Mouse (Mus musculus): Measurements from ENCODE around the gene Lasp1.
"Not testable (repeated sequence)": the region's sequence is repeated elsewhere in the genome, so short reads cannot be mapped to it uniquely, and the experiment has no call there.

Gene Lasp1

DNA sequence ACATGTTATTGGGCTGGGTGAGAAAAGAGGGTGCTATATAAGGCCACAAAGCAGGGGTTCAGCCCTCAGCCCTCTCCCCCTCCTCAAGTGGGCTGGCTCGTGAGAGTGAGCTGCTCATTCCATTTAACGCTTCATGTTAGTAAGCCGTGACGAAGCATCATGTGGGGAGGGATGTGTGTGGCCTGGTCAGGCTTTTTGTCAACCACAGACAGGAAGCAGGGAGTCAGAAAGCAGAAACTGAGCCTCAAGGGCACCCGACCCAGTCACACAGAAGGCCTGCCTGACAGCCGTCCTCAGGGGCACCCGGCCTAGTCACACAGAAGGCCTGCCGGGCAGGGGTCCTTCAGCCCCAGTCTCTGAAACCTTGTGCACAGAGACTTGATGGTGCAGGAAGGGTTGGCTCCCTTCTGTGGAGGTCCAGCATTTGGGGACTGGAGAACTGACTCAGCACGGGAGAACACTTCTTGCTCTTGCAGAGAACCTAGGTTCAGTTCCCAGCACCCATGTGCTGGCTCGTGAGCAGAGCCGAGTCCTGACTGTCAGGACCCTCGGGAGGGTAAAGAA is 31.2 kb downstream of the Lasp1 start:
- DNase-seq = peak in 1 of 2 experiments; percentile 58

GRCm38 (mm10) chr11:97830501-97830900 is 31.7 kb downstream of the Lasp1 start:
- DNase-seq = no peak

DNA sequence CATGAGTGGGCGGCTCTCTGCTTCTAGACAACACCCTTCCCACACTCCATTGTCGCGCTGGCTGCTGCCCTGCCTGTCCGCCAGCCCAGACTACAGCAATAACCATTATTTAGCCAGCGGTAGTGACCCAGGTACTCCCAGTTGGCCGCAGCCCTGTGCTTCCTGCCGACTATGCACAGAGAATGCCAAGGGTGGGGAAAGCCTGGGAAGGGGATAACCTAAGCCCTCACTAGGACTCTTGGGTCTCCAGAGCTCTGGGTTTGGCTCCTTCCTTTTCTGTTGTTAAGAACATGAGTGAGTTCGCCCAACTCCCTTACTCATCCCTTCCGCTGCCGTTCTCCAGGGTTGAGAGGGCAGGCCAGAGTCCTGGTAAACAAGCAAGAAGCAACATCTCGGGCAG is 33.2 kb downstream of the Lasp1 start:
- DNase-seq = no peak

GRCm38 (mm10) chr11:97833352-97833751 is 34.6 kb downstream of the Lasp1 start:
- no peak for DNase-seq

DNA sequence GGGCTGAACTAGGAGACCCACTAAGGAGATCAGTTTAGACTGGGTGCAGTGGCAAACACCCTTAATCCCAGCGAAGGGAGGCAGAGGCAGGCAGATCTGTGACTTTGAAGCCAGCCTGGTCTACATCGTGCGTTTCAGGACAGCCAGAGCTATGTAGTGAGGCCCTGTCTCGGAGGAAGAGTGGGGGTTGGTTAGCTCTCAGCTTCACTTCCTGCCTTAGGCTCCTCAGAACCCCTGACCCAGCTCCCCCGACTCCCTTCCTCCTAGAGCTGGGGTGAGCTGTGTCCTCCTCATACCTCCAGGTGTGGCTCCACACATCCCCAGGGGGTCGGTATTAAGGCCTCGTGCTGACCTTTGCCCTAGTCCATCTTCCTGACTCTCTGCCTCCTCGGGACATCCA is 37.7 kb downstream of the Lasp1 start:
- peak in 1 of 2 experiments; percentile 3 for DNase-seq

GRCm38 (mm10) chr11:97837051-97837450 is 38.3 kb downstream of the Lasp1 start:
- DNase-seq = not testable (repeated sequence)

DNA sequence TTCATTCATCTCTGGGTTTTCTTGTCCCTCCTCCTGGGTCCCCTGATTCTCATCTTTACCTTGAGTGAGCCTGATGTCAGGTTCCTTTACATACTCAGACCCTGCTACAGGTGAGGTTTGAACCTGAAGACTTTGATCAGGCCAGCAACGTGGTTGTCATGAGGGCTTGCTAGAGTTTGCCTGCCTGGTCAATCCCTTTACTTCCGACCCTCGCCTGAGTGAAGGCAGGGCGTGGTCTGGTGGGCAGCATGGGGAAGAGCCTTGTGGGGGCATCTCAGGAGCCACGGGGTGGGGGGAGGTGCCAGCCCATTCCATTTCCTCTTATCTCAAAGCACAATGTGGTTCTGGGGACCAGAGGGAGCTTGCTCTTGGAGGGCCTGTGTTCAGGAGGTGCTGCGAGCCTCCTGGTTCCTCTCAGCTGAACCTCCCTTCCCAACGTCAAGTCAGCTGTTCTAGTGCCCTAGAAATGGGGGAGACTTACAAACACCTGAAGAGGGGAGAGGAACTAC is 38.9 kb downstream of the Lasp1 start:
- no peak for DNase-seq

DNA sequence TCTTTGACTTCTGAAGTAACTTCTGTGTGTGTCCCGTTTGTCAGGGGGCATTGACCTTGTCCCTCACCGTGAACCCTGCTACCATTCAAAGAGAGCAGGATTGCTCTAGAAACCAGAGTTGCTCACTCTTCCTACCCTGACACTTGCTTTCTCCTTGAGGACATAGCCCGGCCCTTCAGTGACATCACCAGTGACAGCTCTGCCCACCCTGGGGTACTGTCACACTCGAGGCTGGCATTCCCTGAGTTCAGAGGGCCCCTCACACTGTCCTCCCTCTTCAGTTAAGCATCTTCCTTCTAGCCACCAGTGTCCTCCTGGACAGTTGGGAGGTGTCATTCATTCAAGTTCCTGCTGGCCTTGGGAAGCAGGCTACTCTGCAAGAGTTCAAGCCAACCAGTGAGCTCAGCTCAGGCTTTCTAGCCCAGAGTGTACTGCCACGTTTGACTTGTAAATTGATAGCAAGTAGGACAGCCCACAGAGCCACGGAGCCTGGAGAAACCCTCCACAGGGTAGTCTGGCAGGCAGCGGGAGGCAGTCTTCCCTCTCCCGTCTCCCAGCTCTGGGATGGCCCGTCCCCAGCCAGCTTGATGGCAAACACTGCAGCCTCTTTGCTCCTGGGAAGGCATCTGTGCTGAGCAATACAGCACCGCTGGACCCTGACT is 40.1 kb downstream of the Lasp1 start:
- no peak for DNase-seq

DNA sequence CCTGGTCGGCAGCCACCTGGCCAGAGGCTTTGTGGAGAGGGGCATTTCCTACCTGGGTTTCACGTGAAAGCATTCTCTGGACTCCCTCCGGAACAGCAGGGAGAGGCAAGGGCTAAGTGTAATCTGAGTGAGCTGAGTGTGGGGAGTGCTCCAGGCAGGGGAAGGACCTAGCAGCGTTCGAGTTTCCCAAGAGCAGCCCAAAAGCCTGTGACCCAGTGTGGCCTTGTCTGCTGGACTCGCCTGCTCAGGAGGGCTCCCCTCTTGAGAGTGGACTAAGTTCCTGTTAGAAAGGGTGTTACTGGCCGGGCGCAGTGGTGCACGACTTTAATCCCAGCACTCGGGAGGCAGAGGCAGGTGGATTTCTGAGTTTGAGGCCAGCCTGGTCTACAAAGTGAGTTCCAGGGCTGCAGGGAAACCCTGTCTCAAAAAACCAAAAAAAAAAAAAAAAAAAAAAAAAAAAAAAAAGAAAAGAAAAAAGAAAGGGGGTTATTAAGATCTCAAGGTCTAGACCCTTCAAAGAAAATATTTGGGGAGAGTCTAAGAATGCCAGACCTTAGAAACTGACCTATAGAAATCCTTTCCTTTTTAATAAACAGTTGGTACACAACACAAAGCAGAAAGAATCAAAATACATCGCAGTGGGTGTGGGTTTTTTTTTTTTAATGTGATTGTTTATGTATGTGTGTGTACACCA is 40.8 kb downstream of the Lasp1 start:
- DNase-seq = no peak

- DNase-seq = no peak
These were observed 41.3 kb downstream of the Lasp1 start for GRCm38 (mm10) chr11:97840135-97840490.

DNA sequence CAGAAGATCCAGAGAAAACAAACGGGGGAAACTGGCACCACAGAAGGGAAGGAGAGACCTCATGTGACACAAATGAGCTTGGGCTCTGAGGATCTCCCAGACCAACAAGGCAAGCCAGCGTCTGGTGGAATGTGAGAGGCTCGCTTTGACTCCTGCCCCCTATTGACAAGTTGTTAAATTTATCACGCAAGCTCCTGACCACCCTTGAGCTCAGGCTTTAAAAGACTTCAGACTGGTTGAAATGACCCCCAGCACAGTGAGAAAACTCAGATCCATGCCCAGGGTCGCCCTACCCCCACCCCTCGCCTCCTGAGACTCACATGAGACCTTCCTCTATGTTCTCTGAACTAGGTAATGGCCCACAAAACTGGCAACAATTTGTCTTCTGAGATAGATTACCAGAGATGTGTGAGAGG is 41.7 kb downstream of the Lasp1 start, which contains the start of gene B230217C12Rik:
B230217C12Rik (plus strand) TSS at position 242 of the 416 bp plus-strand sequence.
- DNase-seq = peak; percentile 35 to 47

DNA sequence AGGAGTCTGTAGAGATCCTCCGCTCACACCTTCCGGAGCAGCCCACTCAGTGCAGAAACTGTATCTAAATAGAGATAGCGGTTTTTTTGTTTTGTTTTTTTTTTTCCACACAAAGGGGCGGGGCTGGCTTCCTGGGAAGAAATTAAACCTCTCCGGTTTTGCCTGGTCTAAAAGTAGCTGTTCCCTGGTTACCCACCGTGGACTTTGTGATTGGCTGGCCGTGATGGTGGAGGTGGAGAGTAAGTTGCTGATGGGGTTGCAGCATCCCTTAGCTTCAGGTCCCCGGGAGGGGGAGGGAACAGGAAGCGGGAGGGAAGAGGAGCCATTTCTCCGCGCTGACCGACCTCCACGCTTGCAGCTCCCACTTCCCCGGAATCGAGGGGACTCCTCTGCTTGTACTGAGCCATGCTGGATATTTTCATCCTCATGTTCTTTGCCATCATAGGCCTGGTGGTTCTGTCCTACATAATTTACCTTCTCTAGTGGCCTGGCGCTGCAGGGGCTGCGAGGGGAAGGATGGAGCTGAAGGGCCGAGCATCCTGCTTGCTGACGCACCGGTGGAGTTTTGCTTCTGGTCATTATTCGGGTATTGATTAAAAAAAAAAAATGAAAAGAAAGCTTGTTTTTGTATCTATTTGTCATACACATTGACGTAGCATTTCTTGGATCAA is 42.3 kb downstream of the Lasp1 start:
- peak; percentile 58 to 66 for DNase-seq

- DNase-seq = no peak
These were observed 43.2 kb downstream of the Lasp1 start for GRCm38 (mm10) chr11:97842001-97842400.

DNA sequence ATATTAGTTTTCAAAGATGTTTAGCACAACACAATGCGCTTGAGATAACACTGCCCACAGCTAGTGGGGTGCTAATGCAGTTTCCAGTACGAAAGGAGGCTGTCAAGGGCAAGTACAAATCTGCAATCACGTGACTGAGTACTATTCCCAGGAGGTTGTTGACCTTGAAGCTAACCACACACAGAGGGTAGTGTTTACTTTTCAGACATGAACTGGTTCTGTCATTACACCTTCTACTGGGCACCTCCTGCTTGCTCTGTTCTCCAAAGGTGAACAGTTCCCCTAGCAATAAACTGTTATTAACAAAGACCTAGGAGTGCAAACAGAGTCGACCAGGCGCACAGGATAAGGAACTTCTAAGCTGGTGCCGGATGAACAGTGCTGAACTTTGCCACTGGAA is 51.6 kb downstream of the Lasp1 start:
- DNase-seq = no peak

- no peak for DNase-seq
These were observed 52.8 kb downstream of the Lasp1 start for GRCm38 (mm10) chr11:97851601-97852000.

DNA sequence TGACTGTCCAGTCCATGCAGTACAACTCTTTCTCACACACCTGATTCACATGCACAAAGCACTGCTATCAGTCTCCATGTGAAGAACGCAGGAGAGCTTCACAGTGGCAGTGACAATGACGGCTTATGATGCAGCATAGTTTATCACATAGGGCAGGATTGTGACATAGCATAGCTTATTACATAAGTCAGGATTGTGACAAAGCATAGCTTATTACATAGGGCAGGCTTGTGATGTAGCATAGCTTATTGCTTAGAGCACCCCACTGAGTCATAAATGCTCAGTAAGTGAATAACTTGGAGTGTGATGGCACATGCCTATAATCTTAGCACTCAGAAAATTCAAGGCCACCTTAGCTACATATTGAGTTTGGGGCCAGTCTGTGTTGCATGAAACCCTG is 56.7 kb downstream of the Lasp1 start:
- no peak for DNase-seq

DNA sequence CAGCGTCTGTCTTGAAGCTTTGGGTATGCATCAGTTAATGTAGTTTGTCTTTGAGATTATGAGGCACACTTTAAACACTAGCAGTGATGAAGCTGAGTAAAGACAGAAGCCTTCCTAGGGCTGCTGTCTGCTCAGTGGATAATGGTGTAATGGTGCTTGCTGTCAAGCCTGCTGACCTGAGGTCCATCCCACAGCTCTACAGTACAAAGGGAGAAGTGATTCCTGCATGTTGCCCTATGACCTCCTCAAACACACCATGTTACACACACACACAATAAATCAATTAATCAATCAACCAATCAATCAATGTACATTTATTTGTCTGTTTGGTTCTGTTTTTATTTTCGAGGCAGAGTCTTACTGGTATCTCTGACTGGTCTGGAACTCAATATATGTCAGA is 63.3 kb downstream of the Lasp1 start:
- DNase-seq = no peak

DNA sequence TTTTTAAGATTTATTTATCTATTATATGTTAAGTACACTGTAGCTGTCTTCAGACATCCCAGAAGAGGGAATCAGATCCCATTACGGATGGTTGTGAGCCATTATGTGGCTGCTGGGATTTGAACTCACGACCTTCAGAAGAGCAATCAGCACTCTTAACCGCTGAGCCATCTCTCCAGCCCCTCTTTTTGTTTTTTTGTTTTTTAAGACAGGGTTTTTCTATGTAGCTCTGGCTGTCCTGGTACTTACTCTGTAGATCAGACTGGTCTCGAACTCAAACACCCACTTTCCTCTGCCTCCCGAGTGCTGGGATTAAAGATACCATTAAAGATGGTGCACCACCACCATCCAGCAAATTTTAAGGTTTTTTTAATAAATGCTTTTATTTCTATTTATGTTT is 66.6 kb downstream of the Lasp1 start:
- DNase-seq = no peak

DNA sequence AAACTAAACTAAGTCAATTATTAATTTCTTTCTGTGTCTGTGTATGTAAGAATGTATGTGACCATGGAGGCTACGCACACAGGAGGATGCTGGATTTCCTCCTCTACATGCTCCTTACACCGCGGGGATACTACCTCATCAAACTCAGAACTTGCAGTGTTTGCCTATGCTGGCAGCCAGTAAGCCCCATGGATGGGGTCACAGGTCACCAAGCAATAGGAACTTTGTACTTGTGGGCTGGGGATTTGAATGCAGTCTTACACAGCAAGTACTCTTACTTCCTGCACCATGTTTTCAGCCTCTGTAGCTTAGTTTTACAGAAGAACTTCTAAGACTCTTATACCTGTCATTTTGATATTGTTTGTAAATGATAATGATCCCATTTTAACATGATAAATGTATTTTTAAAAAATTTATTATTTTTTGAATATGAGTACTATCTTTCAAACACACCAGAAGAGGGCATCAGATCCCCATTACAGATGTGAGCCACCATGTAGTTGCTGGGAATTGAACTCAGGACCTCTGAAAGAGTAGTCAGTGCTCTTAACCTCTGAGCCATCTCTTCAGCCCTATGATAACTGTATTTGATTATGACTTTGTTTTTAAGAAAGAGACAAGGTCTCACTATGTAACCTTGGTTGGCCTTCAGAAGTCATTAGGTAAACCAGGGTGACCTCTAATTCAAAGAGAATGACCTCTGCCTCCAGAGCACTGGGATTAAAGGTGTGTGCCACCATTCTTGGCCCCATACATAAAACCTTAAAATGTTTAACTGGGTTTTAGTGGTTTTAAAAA is 67.5 kb downstream of the Lasp1 start:
- DNase-seq = no peak

DNA sequence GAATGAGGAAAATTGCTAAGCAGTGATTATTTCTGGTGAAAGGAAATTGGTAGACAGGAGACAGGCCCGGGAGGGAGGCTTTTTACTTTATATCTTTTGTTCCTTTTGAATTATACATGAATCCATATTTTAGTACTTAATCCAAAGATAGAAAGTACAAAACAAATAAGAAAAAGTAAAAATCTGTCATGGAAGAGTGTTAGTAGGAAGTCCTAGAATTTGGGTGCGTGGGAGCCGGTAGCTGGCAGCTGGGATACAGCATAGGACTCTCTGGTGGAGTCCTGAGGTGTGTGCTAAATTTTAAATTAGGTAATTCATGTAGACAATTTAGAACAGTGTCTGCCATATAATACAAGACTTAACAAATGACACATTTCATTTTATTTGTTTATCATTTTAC is 68.8 kb downstream of the Lasp1 start:
- DNase-seq = no peak

DNA sequence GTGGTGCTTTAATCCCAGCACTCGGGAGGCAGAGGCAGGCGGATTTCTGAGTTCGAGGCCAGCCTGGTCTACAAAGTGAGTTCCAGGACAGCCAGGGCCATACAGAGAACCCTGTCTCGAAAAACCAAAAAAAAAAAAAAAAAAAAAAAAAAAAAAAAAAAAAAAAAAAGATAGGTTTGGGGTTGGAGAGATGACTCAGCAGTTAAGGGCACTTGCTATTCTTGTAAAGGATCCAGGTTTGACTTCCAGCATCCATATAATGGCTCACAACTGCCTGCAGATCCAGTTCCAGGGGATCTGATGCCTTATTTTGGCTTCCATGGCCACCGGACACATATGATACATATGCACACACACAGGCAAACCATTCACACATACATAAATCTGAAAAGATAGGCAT is 73.6 kb downstream of the Lasp1 start:
- DNase-seq = not testable (repeated sequence)

GRCm38 (mm10) chr11:97874396-97874795 is 75.6 kb downstream of the Lasp1 start:
- no peak for DNase-seq

DNA sequence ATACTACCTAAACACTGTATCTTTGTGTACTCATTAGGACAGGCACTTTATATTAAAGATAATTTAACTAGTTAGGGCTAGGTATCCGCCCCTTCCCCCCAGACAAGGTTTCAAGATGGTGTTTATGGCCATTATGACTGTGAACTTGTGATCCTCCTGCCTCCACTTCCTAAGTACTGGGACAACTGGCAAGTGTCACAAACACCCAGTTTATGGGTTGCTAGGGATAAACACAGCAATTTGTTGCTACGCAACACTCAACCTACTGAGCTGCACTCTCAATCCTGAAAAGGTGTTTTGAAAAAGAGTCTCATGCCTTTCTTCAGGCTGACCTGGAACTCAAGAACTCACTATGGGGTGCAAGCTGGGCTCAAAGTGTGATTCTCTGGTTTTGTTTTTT is 78.5 kb downstream of the Lasp1 start:
- no peak for DNase-seq
